Mouse (Mus musculus): ENCODE results near the gene Homer2. TPM values are rescaled to one million over a fixed set of nuclear protein-coding genes. Genes with fewer than 3 reads are reported as not detected.

The Homer2 gene
- total and polyA plus RNA-seq, 3 experiments = 0.08 TPM; not detected in 2

DNA sequence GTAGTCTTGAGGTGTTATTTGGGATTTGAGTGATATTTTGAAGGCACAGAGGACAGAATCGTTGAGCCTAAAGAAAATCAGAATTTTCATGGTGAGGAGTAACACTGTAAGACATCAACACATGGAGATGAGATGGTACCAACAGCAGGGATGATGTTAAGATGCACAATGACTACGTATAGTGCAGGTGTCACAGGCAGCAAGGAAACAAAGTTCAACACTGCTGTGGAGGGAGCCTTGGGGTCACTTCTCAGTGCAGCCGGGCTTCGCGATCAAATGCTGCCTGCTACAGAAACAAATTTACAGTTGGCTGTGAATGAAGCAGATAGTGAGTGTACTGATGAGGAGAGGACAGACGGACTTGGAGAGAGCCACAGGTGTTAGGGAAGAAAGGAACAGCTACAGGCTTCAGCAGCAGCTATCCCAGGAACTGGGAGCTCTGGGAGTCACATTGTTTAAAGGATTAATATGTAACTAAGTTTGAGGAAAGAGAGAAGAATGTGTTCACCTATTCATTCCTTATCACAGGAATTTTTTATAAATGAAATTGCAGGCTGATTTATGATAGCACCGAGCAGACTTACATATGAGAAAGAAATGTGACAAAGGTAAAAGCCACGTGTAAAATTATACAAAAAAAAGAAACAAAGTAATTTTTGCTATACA lies 31.5 kb upstream of the Homer2 start:
- Histone ChIP-seq H3K4me2 (ENCODE audit: insufficient read depth, low read depth, poor library complexity, severe bottlenecking) (no peak overlapping the region), H3K4me1 (ENCODE audit: control insufficient read depth in 1 of 2, insufficient read depth in 2 of 2) (no peaks in the 10 kb centered on the region), H3K9ac (ENCODE audit: insufficient read depth, low read depth) (no peak overlapping the region), H3K79me2 (replicated peaks; ENCODE audit: control insufficient read depth, extremely low read depth, insufficient read depth, poor library complexity, severe bottlenecking) (no peaks in the 10 kb centered on the region), H3K27me3 (replicated peaks) (peaks cover 12% of the 10 kb centered on the region), H3K27ac (ENCODE audit: insufficient read depth, low read depth) (no peak overlapping the region), H3K36me3 (replicated peaks in 1 of 2; ENCODE audit: control insufficient read depth in 1 of 2, insufficient read depth in 1 of 2, low read length in 1 of 2) (no peaks in the 10 kb centered on the region), H3K4me3 (replicated peaks in 1 of 3; ENCODE audit: low read depth in 2 of 3, low read length in 2 of 3, poor library complexity in 1 of 3) (no peak overlapping the region), H3K9me3 (replicated peaks; ENCODE audit: low read length) (no peaks in the 10 kb centered on the region)
- TF ChIP-seq BHLHE40 (IDR thresholded peaks at IDR 0.05; ENCODE audit: low read depth, low read length) (no peak), MAX (IDR thresholded peaks at IDR 0.05; ENCODE audit: low read length) (no peak), USF2 (conservative IDR thresholded peaks at IDR 0.05; ENCODE audit: low read depth, low read length) (no peak), IRF4 (IDR thresholded peaks at IDR 0.05; ENCODE audit: low read depth, low read length) (no peak), ZNF384 (IDR thresholded peaks at IDR 0.05; ENCODE audit: low read depth, low read length) (no peak), SIN3A (IDR thresholded peaks at IDR 0.05; ENCODE audit: low read length) (no peak), ETS1 (conservative IDR thresholded peaks at IDR 0.05; ENCODE audit: low read depth, low read length) (no peak), MXI1 (IDR thresholded peaks at IDR 0.05; ENCODE audit: low read depth, low read length) (no peak), JUND (conservative IDR thresholded peaks at IDR 0.05; ENCODE audit: low read depth, low read length) (no peak), MAFK (IDR thresholded peaks at IDR 0.05; ENCODE audit: insufficient replicate concordance, low read length) (no peak), JUN (IDR thresholded peaks at IDR 0.05; ENCODE audit: insufficient read depth, low read depth, low read length) (no peak), POLR2AphosphoS2 (IDR thresholded peaks at IDR 0.05; ENCODE audit: low read depth, low read length) (no peak), MYC (IDR thresholded peaks at IDR 0.05; ENCODE audit: low read depth, low read length) (no peak), UBTF (IDR thresholded peaks at IDR 0.05; ENCODE audit: low read depth, low read length) (no peak), CHD2 (IDR thresholded peaks at IDR 0.05; ENCODE audit: low read length) (no peak)
- dilution Hi-C loops (cut with MboI; ENCODE audit: extremely low pct_ligation_motif_present, extremely low pct_unique_long_range_greater_than_20kb, low sequenced_read_pairs) = no loop called here
- no peak for DNase-seq (ENCODE audit: extremely low read depth)
- in situ Hi-C loops (cut with MboI; ENCODE audit: low pct_ligation_motif_present, low pct_unique_long_range_greater_than_20kb, low sequenced_read_pairs) = no loop called here

GRCm38 (mm10) chr7:81735300-81736048 lies 28.1 kb upstream of the Homer2 start:
- H3K4me1 ChIP-seq (ENCODE audit: control insufficient read depth in 1 of 2, insufficient read depth in 2 of 2) = no peaks in the 10 kb centered on the region
- peaks cover 12% of the 10 kb centered on the region for H3K27me3 ChIP-seq (replicated peaks)
- no peaks in the 10 kb centered on the region for H3K9me3 ChIP-seq (replicated peaks; ENCODE audit: low read length)
- TF ChIP-seq ZKSCAN1 (IDR thresholded peaks at IDR 0.05; ENCODE audit: borderline replicate concordance, low read depth, low read length) (no peak), MAX (IDR thresholded peaks at IDR 0.05; ENCODE audit: low read length) (no peak), NELFE (IDR thresholded peaks at IDR 0.05; ENCODE audit: low read depth, low read length) (no peak), BHLHE40 (IDR thresholded peaks at IDR 0.05; ENCODE audit: low read depth, low read length) (no peak), ZNF384 (IDR thresholded peaks at IDR 0.05; ENCODE audit: low read depth, low read length) (no peak), POLR2AphosphoS2 (IDR thresholded peaks at IDR 0.05; ENCODE audit: low read depth, low read length) (no peak), POLR2A (IDR thresholded peaks at IDR 0.05; ENCODE audit: low read depth, low read length) (no peak), HCFC1 (IDR thresholded peaks at IDR 0.05; ENCODE audit: low read depth, low read length) (no peak), MYC (IDR thresholded peaks at IDR 0.05; ENCODE audit: low read depth, low read length) (no peak), TBP (conservative IDR thresholded peaks at IDR 0.05; ENCODE audit: low read depth, low read length) (no peak), SIN3A (IDR thresholded peaks at IDR 0.05; ENCODE audit: low read length) (no peak), IRF4 (IDR thresholded peaks at IDR 0.05; ENCODE audit: low read depth, low read length) (no peak), E2F4 (IDR thresholded peaks at IDR 0.05; ENCODE audit: insufficient replicate concordance, low read depth, low read length) (no peak), ZMIZ1 (IDR thresholded peaks at IDR 0.05; ENCODE audit: low read depth, low read length) (no peak), NRF1 (IDR thresholded peaks at IDR 0.05; ENCODE audit: low read depth, low read length) (no peak), USF1 (IDR thresholded peaks at IDR 0.05; ENCODE audit: low read depth, low read length) (no peak), EP300 (IDR thresholded peaks at IDR 0.05; ENCODE audit: low read length) (no peak), JUN (IDR thresholded peaks at IDR 0.05; ENCODE audit: insufficient read depth, low read depth, low read length) (no peak), USF2 (conservative IDR thresholded peaks at IDR 0.05; ENCODE audit: low read depth, low read length) (no peak), MAFK (IDR thresholded peaks at IDR 0.05; ENCODE audit: insufficient replicate concordance, low read length) (no peak)
- no peak for DNase-seq (ENCODE audit: extremely low read depth)
- dilution Hi-C loops (cut with MboI; ENCODE audit: extremely low pct_ligation_motif_present, extremely low pct_unique_long_range_greater_than_20kb, low sequenced_read_pairs) = no loop called here
- no peak overlapping the region for H3K27ac ChIP-seq (ENCODE audit: insufficient read depth, low read depth)
- H3K4me3 ChIP-seq (replicated peaks in 1 of 3; ENCODE audit: low read depth in 2 of 3, low read length in 2 of 3, poor library complexity in 1 of 3) = no peak overlapping the region
- in situ Hi-C loops (cut with MboI; ENCODE audit: low pct_ligation_motif_present, low pct_unique_long_range_greater_than_20kb, low sequenced_read_pairs) = no loop called here
- no peaks in the 10 kb centered on the region for H3K36me3 ChIP-seq (replicated peaks in 1 of 2; ENCODE audit: control insufficient read depth in 1 of 2, insufficient read depth in 1 of 2, low read length in 1 of 2)
- no peaks in the 10 kb centered on the region for H3K79me2 ChIP-seq (replicated peaks; ENCODE audit: control insufficient read depth, extremely low read depth, insufficient read depth, poor library complexity, severe bottlenecking)
- no peak overlapping the region for H3K9ac ChIP-seq (ENCODE audit: insufficient read depth, low read depth)
- no peak overlapping the region for H3K4me2 ChIP-seq (ENCODE audit: insufficient read depth, low read depth, poor library complexity, severe bottlenecking)
